Mouse (Mus musculus) testis, adult 2 months (tissue): ENCODE measurements at regions not wholly inside any gene's neighbourhood (a gene's known extent, or its start where the extent isn't known, plus 50 kb on each side); places are given as distances from the start of the nearest gene placed in this dataset.

Source experiments
- CTCF ChIP-seq: fragments of 200-500 bp; IDR thresholded peaks from 2 replicates; pipeline ENCODE4 v1.5.1; 2012; ENCODE audit warnings: low read depth, mild to moderate bottlenecking, inconsistent platforms, low read length, moderate library complexity; ENCODE audit not compliant: control insufficient read depth, insufficient read depth, insufficient replicate concordance
- POLR2A ChIP-seq: fragments of 200-500 bp; IDR thresholded peaks from 2 replicates; pipeline ENCODE4 v1.6.1; 2012; ENCODE audit warnings: low read depth, mild to moderate bottlenecking, inconsistent platforms, low read length, moderate library complexity; ENCODE audit not compliant: control insufficient read depth

GRCm38 (mm10) chr13:5736472-5736871, 124.8 kb upstream of the Klf6 start:
- TF ChIP-seq CTCF (no peak), POLR2A (no peak)
